Mouse (Mus musculus): ENCODE data around the gene Plpp1. TPM values are rescaled to one million over a fixed set of nuclear protein-coding genes. Genes with fewer than 3 reads are reported as not detected.

Plpp1 gene
- total RNA-seq, 1 experiment from 2014 or later = 3.2 TPM

- ATAC-seq (replicated peaks in 1 of 2; ENCODE audit: insufficient read depth in 1 of 2, low FRiP score in 2 of 2, low TSS enrichment in 1 of 2, low read depth in 1 of 2, poor library complexity in 2 of 2, severe bottlenecking in 2 of 2) = no peak
These were observed 34.5 kb downstream of the Plpp1 start for GRCm38 (mm10) chr13:112835113-112835512.

GRCm38 (mm10) chr13:112836951-112837350 lies 36.4 kb downstream of the Plpp1 start:
- ATAC-seq (replicated peaks in 1 of 2; ENCODE audit: insufficient read depth in 1 of 2, low FRiP score in 2 of 2, low TSS enrichment in 1 of 2, low read depth in 1 of 2, poor library complexity in 2 of 2, severe bottlenecking in 2 of 2) = no peak

GRCm38 (mm10) chr13:112837621-112838155 lies 37.1 kb downstream of the Plpp1 start:
- ATAC-seq (replicated peaks in 1 of 2; ENCODE audit: insufficient read depth in 1 of 2, low FRiP score in 2 of 2, low TSS enrichment in 1 of 2, low read depth in 1 of 2, poor library complexity in 2 of 2, severe bottlenecking in 2 of 2) = no peak

GRCm38 (mm10) chr13:112838562-112839232 lies 38.1 kb downstream of the Plpp1 start:
- no peak; a peak in 1 of 4 replicates for ATAC-seq (replicated peaks in 1 of 2; ENCODE audit: insufficient read depth in 1 of 2, low FRiP score in 2 of 2, low TSS enrichment in 1 of 2, low read depth in 1 of 2, poor library complexity in 2 of 2, severe bottlenecking in 2 of 2)

GRCm38 (mm10) chr13:112840241-112841087 lies 39.9 kb downstream of the Plpp1 start:
- no peak for ATAC-seq (replicated peaks in 1 of 2; ENCODE audit: insufficient read depth in 1 of 2, low FRiP score in 2 of 2, low TSS enrichment in 1 of 2, low read depth in 1 of 2, poor library complexity in 2 of 2, severe bottlenecking in 2 of 2)

- ATAC-seq (replicated peaks in 1 of 2; ENCODE audit: insufficient read depth in 1 of 2, low FRiP score in 2 of 2, low TSS enrichment in 1 of 2, low read depth in 1 of 2, poor library complexity in 2 of 2, severe bottlenecking in 2 of 2) = no peak
These were observed 45.3 kb downstream of the Plpp1 start for GRCm38 (mm10) chr13:112845931-112846330.

- no peak for ATAC-seq (replicated peaks in 1 of 2; ENCODE audit: insufficient read depth in 1 of 2, low FRiP score in 2 of 2, low TSS enrichment in 1 of 2, low read depth in 1 of 2, poor library complexity in 2 of 2, severe bottlenecking in 2 of 2)
These were observed 53.2 kb downstream of the Plpp1 start for GRCm38 (mm10) chr13:112853710-112854316.

- ATAC-seq (replicated peaks in 1 of 2; ENCODE audit: insufficient read depth in 1 of 2, low FRiP score in 2 of 2, low TSS enrichment in 1 of 2, low read depth in 1 of 2, poor library complexity in 2 of 2, severe bottlenecking in 2 of 2) = no peak
These were observed 53.8 kb downstream of the Plpp1 start for GRCm38 (mm10) chr13:112854402-112854801.

- ATAC-seq (replicated peaks in 1 of 2; ENCODE audit: insufficient read depth in 1 of 2, low FRiP score in 2 of 2, low TSS enrichment in 1 of 2, low read depth in 1 of 2, poor library complexity in 2 of 2, severe bottlenecking in 2 of 2) = peak in 1 of 2 experiments; percentile 17; a peak in 1 of 4 replicates
These were observed 57.3 kb downstream of the Plpp1 start for GRCm38 (mm10) chr13:112857921-112858320.

GRCm38 (mm10) chr13:112859574-112860134 lies 59.1 kb downstream of the Plpp1 start:
- no peak for ATAC-seq (replicated peaks in 1 of 2; ENCODE audit: insufficient read depth in 1 of 2, low FRiP score in 2 of 2, low TSS enrichment in 1 of 2, low read depth in 1 of 2, poor library complexity in 2 of 2, severe bottlenecking in 2 of 2)

GRCm38 (mm10) chr13:112860370-112860769 lies 59.8 kb downstream of the Plpp1 start:
- no peak for ATAC-seq (replicated peaks in 1 of 2; ENCODE audit: insufficient read depth in 1 of 2, low FRiP score in 2 of 2, low TSS enrichment in 1 of 2, low read depth in 1 of 2, poor library complexity in 2 of 2, severe bottlenecking in 2 of 2)

GRCm38 (mm10) chr13:112860911-112861310 lies 60.3 kb downstream of the Plpp1 start:
- no peak for ATAC-seq (replicated peaks in 1 of 2; ENCODE audit: insufficient read depth in 1 of 2, low FRiP score in 2 of 2, low TSS enrichment in 1 of 2, low read depth in 1 of 2, poor library complexity in 2 of 2, severe bottlenecking in 2 of 2)

- ATAC-seq (replicated peaks in 1 of 2; ENCODE audit: insufficient read depth in 1 of 2, low FRiP score in 2 of 2, low TSS enrichment in 1 of 2, low read depth in 1 of 2, poor library complexity in 2 of 2, severe bottlenecking in 2 of 2) = no peak
These were observed 61.3 kb downstream of the Plpp1 start for GRCm38 (mm10) chr13:112861825-112862306.

GRCm38 (mm10) chr13:112862342-112862741 lies 61.8 kb downstream of the Plpp1 start:
- ATAC-seq (replicated peaks in 1 of 2; ENCODE audit: insufficient read depth in 1 of 2, low FRiP score in 2 of 2, low TSS enrichment in 1 of 2, low read depth in 1 of 2, poor library complexity in 2 of 2, severe bottlenecking in 2 of 2) = no peak

GRCm38 (mm10) chr13:112862978-112863677 lies 62.5 kb downstream of the Plpp1 start:
- no peak for ATAC-seq (replicated peaks in 1 of 2; ENCODE audit: insufficient read depth in 1 of 2, low FRiP score in 2 of 2, low TSS enrichment in 1 of 2, low read depth in 1 of 2, poor library complexity in 2 of 2, severe bottlenecking in 2 of 2)

- no peak for ATAC-seq (replicated peaks in 1 of 2; ENCODE audit: insufficient read depth in 1 of 2, low FRiP score in 2 of 2, low TSS enrichment in 1 of 2, low read depth in 1 of 2, poor library complexity in 2 of 2, severe bottlenecking in 2 of 2)
These were observed 66.2 kb downstream of the Plpp1 start for GRCm38 (mm10) chr13:112866782-112867181.

GRCm38 (mm10) chr13:112867381-112867780 lies 66.8 kb downstream of the Plpp1 start:
- ATAC-seq (replicated peaks in 1 of 2; ENCODE audit: insufficient read depth in 1 of 2, low FRiP score in 2 of 2, low TSS enrichment in 1 of 2, low read depth in 1 of 2, poor library complexity in 2 of 2, severe bottlenecking in 2 of 2) = no peak
